Mouse (Mus musculus): ENCODE results near the gene Kcnq4. TPM values are rescaled to one million over a fixed set of nuclear protein-coding genes. Genes with fewer than 3 reads are reported as not detected.

Gene Kcnq4
- total RNA-seq, 1 experiment from 2014 or later, result not detected

DNA sequence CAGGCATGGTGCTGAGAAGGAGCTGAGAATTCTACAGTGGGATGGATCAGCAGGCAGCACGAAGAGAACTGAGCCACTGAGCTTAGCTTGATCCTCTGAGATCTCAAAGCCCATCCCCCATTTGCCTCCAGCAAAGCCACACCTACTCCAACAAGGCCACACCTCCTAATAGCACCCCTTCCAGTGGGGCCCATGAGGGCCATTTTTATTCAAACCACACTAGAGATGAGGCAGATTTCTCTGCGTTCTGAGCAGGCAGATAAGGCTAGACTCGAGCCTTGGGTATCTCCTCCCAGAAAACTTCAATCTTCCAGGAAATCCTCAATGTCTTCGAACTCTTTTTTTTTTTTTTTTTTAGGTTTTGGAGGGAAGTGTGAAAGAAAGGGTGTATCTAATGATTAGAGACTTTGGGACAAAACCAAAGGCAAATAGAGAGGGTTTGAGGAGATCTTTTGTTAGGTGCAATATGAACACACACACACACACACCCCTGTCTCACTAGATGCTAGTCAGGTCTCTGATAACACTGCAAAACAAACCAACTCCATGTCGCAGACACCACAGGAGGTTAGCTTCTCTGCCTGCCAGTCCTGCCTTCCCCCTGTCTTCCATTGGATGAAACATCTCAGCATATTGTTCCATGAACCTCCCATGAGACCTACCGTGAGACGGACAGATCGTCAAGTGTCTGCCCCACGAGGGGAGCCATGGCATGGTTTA lies 65.0 kb downstream of the Kcnq4 start:
- no peak for ATAC-seq (ENCODE audit: extremely low read depth, insufficient number of reproducible peaks, low FRiP score, poor library complexity, severe bottlenecking)

DNA sequence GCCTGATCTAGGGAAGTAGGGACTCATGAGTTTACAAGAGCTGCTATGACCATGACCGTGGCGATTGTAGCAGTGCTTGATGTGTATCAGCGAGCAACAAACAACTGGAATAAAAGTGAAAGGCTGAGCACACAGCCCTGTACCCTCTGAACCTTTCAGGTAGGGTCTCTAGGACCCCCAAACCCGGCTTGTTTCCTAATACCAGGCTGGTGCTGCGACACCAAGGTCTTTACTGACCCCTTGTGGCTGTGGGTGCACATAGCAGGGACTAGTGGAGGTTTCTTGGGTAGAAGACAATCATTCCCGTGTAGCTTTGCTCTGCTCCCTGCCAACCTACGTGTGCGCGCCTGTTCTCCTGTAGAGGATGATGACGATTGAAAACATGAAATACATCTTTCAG lies 66.2 kb downstream of the Kcnq4 start:
- 0 out of 2 replicates have a peak, but pooled peaks have one; percentile 11 for ATAC-seq (ENCODE audit: extremely low read depth, insufficient number of reproducible peaks, low FRiP score, poor library complexity, severe bottlenecking)

DNA sequence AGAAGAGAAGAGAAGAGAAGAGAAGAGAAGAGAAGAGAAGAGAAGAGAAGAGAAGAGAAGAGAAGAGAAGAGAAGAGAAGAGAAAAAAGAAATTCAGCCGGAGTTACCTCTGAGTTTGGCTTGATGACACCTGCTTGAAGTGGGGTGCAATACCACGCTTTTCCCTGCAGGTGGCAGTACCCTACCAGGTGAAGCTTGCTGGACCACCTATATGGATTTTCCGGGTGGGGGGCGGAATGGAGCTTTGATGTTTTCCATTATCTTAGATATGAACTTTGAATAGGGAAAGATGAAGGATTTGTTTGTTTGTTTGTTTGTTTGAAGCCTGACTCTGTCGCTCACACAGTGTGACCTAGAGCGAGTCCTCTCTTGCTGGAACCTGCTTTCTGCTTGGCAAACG lies 67.5 kb downstream of the Kcnq4 start:
- ATAC-seq (ENCODE audit: extremely low read depth, insufficient number of reproducible peaks, low FRiP score, poor library complexity, severe bottlenecking), result no peak

DNA sequence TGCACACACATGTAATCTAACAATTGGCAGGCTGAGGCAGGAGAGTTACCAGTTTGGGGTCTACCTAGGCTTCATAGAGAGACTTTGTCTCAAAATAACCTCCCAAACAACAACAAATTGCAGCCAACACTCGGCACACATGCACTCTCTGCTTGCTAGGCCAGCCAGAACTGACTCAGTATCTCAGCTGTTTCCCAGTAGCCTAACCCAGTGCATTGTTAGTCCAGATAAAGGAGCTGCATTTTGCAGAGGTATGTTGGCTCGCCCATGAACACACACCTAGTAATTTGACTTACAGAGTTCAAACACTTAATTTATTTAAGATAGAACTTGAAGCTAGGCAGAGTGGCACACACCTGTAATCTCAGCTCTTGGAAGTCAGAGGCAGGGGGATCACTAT lies 72.8 kb downstream of the Kcnq4 start:
- no peak for ATAC-seq (ENCODE audit: extremely low read depth, insufficient number of reproducible peaks, low FRiP score, poor library complexity, severe bottlenecking)

DNA sequence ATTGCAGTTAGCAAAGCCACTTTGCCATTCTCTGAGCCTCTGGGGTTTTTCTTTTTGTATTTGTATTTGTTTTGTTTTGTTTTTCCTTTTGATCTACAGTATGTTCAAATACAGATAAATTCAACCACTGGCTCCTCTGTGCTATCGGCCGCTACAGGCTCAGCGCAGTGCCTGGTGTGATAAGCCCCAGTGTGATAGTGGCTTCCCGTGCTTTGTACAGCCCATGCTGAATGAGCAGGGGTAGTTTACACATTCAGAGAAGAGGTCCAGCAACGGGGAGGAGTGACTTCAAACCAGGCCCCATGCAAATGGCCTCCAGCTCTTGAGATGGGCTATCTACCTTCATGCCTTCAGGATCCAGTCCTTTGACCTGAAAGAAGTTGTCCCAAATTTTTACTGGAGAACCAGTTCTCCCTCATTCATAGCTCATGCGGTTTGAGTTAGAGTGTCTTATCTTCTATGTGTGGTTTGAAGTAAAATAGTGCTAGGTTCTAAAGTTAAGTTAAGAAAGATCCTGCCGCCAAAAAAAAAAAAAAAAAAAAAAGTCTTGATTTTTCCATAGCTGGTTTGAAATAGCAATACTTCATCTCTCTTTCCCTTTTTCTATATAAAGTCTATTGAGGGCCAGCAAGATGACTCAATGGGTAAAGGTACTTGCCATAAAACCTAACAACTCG lies 73.5 kb downstream of the Kcnq4 start:
- no peak for ATAC-seq (ENCODE audit: extremely low read depth, insufficient number of reproducible peaks, low FRiP score, poor library complexity, severe bottlenecking)

DNA sequence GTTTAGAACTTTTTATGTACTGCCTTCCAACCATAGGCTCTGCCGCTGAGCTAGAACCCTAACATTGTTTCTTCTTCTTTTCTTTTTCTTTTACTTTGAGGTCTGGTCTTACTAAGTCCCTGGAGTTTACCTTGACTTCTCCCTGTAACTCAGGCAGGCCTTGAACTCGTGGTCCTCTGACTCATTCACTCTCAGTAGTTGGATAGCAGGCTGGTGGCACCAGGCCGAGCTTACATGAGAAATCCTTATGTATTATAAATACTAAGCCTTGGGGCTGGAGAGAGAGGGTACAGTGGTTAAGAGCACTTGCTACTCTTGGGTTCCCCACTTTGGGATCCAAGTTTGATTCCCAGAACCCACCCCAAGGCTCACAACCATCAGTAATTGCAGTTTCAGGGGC lies 74.8 kb downstream of the Kcnq4 start:
- no peak for ATAC-seq (ENCODE audit: extremely low read depth, insufficient number of reproducible peaks, low FRiP score, poor library complexity, severe bottlenecking)

DNA sequence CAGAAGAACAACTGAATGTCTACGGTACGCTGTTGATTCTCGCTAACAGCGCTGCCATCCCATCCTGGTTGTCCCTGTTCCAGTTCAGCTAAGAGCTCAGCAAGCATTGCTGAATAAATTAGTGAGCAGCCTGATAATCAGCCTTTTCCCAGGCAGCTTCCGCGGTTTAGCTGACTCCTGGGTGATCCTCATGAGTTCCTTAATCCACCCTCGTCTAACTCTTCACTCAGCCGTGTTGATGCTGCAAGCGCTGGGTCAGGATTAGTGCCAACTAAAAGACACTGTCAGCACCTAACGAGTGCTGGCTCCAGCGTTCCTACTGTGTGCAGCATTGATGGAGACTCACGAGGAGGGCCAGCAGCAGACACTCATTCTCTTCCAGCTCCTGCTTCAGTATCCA lies 77.4 kb downstream of the Kcnq4 start:
- no peak for ATAC-seq (ENCODE audit: extremely low read depth, insufficient number of reproducible peaks, low FRiP score, poor library complexity, severe bottlenecking)

DNA sequence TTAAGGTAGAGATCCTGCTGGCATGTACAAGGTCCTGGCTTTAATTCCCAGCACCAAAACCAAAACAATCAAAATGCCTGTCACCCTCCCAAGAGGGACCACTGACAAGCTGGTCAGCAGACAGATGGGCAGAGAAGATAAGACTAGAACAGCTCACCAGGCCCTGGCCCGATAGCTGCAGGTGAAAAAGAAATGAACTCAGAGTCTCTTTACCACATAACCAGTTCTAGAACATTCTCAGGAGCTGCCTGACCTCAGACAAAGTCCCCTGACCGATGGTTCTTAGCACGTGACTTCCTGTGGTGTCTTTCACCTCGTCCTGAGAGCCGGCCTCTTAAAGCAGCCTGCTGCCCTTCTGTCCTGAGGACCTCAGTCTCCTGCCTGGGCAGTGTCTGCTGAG lies 78.8 kb downstream of the Kcnq4 start:
- ATAC-seq (ENCODE audit: extremely low read depth, insufficient number of reproducible peaks, low FRiP score, poor library complexity, severe bottlenecking), result no peak

DNA sequence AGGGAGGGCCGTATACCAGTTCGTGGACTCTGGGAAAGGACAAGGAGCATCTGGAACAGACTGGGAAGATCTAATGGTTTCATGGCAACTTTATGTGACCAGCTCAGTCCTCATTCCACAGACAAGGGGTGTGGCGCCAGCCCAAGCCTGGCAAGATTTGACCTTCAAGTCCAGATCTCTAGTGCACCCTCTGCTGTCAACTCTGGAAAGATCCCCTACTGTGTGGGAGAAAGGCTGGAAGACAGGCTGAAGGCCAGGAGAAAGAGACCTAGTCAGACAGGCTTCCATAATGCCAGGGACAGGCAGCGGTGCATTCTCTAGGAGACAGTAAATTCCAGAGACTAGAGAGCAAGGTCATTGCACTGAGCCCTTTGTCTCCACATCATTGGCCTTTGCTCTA lies 79.9 kb downstream of the Kcnq4 start:
- ATAC-seq (ENCODE audit: extremely low read depth, insufficient number of reproducible peaks, low FRiP score, poor library complexity, severe bottlenecking), result no peak

DNA sequence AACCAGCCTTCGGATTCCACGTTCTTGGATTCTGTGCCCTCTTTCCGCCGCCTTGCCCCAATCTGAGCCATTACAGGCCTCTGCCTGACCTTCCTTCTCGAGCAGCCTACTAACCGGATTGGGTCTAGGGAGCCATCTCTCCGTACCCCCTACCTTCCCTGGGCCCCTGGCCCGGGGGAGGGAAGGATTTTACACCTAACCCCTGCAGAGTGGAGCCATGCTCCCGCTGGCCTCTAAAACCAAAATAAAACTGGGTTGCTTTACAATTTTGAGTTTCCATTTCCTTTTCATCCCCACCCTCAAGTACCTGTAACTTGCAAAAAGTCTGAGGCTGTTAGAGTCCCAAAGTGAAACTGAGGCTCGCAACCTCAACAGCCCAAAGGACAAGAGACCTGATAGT lies 80.9 kb downstream of the Kcnq4 start:
- ATAC-seq (ENCODE audit: extremely low read depth, insufficient number of reproducible peaks, low FRiP score, poor library complexity, severe bottlenecking), result no peak

DNA sequence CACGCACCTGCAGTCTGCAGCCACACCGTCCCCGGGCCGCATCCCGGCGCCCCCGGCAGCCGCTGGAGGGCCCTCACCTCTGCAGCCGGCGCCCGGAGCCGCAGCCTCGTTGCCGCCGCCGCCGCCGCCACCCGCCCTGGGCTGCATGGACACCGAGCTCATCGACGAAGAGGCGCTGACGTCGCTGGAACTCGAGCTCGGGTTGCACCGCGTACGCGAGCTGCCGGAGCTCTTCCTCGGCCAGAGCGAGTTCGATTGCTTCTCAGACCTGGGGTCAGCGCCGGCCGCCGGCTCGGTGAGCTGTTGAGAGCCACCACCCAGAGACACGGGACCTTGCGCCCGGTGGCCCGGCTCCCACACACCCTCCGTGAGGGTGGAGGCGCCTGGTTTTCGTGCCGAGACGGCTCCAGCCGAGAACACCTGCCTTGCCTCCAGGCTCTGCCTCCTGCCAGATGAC lies 81.3 kb downstream of the Kcnq4 start:
- no peak for ATAC-seq (ENCODE audit: extremely low read depth, insufficient number of reproducible peaks, low FRiP score, poor library complexity, severe bottlenecking)

DNA sequence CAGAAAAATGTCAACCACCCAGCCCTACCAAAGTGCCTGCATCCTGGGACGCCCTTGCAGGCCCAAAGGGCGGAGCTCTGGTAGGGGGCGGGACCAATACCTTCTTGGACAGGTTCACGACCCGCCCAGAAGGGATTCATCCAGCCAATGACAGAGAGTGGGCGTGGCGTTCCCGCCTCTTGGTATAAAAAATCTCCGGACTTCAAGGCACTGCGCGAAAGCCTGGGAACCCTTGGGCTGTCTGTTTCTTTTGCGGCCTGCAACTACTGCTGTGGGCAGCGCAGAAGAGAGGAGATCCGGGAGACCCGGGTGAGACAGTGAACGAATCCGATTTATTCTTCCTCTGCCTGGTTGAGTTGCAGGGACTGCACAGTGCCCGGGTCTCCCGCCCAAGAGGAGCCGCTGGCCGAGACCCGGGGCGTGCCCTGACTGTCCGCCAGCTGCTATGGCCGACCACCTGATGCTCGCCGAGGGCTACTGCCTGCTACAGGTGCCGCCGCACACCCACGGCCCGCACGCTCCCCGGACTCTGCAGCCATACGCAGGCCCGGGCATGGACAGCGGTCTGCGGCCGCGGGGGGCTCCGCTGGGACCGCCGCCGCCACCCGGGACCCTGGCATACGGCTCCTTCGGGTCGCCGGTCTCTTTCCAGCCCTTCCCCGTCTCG lies 81.9 kb downstream of the Kcnq4 start, which contains the start of gene Cited4:
Gene Cited4, plus strand, starts transcription at position 215 of the 667 bp plus-strand sequence.
- ATAC-seq (ENCODE audit: extremely low read depth, insufficient number of reproducible peaks, low FRiP score, poor library complexity, severe bottlenecking), result peak; percentile 75

DNA sequence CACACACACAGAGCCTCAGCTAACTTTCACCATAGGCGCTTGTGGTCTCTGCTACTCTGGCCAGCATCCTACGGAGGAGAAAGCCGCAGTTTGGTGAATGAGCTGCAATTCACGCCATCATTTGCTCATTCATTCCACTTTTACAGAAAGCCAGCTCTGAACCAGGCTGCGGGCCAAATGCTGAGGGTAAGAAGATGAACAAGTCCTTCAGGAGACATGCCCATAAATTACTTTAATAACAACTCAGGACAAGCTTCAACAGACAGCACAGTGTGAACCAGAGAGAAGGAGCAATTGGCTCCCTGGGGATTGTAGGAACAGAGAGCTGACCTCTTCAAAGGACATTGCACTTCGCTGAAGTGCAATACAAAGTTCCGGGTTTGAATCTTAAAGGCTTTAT lies 82.6 kb downstream of the Kcnq4 start:
- no peak for ATAC-seq (ENCODE audit: extremely low read depth, insufficient number of reproducible peaks, low FRiP score, poor library complexity, severe bottlenecking)

DNA sequence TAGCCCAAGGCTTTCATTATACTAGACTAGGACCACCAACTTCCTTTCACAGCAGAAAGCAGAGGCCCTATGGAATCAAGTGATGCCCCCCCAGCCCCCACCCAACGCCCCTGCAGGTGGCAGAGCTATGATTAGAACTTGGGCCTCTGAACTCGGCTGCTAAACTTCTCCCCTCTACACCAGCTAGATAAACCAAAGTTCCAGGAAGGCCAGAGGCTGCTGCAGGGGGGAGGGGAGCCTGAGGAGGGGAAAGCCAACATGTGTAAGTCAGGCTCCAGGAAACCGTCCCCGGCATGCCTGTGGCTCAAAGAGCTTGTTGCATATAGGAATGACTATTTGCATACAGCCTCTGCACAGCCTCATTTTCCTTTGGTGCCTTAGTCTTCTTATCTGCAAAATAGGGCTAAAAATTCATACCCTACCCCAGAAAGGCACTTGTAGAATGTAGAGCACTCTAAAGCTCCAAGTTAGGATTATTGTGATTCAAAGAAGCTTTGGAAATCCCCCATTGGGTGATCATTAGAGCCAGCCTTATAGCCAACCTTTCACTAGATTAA lies 83.2 kb downstream of the Kcnq4 start:
- ATAC-seq (ENCODE audit: extremely low read depth, insufficient number of reproducible peaks, low FRiP score, poor library complexity, severe bottlenecking), result no peak

DNA sequence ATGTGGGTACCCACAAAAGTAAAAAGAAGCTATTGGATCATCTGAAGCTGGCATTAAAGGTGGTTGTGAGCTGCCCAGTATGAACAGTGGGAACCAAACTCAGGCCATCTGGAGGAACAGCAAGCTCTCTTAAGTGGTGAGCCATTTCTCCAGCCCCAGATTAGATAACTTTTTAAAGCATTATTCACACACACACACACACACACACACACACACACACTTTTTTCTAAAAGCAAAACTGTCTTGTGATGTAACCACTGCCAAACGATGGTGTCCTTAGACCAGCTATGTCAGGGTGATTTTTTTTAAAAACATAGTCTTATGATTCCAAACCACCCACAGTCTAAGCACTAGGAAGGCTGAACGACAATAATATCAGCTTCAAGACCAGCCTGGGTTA lies 83.8 kb downstream of the Kcnq4 start:
- no peak for ATAC-seq (ENCODE audit: extremely low read depth, insufficient number of reproducible peaks, low FRiP score, poor library complexity, severe bottlenecking)

DNA sequence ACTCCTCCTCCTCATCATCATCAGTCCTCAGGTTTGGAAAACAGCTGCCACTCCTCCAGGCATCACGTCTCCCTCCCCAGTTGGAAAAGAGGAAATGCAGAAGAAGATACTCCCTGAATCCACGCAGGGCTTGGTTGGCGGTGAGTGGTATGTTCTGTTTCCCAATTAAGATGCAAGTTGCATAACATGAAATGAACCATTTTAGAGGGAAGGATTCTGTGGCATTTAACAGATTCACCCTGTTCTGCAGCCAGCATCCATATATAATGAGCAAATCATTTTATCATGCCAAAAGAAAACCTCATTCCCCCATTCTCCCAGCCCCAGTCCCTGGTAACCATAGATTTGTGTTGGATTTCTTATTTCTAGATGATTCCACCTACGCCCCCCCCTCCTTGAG lies 87.9 kb downstream of the Kcnq4 start:
- ATAC-seq (ENCODE audit: extremely low read depth, insufficient number of reproducible peaks, low FRiP score, poor library complexity, severe bottlenecking), result no peak

DNA sequence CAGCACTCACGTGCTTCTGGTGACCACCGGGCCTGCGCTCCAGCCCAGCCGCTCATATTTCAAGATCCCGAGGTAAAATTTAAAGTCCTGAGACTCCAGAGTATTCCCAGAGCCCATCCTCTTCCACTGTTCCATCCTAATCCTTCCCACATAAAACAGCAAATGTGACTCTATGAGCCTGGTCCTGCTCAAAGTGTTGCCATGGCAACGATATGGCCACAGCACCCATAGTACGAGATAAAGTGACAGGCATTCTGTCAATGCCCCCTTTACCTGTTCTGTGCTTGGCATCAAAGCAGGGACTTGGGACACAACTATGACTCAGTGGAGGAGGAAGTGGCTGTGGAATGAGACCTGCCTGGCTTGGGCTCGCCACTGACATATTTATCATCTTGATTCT lies 92.5 kb downstream of the Kcnq4 start:
- ATAC-seq (ENCODE audit: extremely low read depth, insufficient number of reproducible peaks, low FRiP score, poor library complexity, severe bottlenecking), result no peak

DNA sequence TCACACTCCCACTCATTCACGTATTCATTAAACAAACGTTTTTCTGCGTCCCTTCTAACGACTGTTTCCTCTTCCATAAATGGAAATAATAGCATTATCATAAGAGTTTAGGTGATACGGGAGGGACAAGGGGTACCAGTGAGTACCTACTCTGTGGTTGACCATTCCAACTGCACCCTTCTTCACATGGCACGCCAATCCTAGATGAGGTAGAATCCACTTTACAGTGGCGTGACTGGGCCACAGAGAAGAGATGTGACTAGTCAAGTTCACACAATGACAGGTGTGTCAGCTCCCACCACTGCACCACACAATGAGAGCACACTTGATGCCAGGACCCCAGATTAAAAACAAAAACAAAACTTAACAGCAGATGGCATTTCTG lies 98.2 kb downstream of the Kcnq4 start:
- no peak for ATAC-seq (ENCODE audit: extremely low read depth, insufficient number of reproducible peaks, low FRiP score, poor library complexity, severe bottlenecking)

DNA sequence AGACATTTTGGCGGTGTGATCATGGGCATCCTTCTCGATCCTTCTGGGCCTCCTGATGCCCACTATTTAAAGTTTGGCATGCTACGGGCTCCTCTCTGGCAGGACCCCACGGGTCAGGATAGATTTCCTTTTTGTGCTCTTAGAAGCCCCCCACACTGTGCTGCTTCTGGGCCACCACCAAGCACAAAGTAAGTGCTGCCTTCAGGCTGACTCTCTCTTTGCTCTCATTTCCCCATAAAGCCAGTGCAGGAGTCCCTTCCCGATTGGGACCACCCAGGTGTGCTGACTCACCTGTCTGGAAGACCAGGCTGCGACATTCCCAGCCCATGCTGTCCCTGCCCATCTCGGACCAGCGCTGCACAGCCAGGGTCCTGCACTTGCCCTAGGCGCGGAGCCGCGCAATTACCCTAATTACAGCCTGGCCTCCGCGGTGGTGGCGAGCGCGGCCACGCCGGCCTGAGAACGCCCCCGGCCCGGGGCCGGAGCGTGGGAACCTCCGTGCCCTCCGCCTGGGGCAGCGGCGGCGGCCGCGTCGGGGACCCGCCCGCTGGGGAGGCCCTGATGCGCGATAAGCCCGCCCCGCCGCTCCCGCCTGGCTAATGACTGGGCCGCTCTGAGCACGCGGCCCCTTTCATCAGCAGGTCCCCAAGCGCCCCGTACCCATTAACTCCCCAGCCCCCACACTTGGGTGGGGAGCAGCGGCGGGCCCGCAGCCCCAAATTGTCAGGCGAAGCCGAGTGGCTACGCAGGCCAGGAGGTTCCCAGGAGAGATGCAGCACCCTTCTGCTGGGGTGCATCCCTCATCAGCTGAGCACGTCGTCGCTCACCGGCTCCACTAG lies 98.8 kb downstream of the Kcnq4 start:
- no peak for ATAC-seq (ENCODE audit: extremely low read depth, insufficient number of reproducible peaks, low FRiP score, poor library complexity, severe bottlenecking)
